Mouse (Mus musculus): ENCODE data around the gene Plekhh3.

Gene Plekhh3

DNA sequence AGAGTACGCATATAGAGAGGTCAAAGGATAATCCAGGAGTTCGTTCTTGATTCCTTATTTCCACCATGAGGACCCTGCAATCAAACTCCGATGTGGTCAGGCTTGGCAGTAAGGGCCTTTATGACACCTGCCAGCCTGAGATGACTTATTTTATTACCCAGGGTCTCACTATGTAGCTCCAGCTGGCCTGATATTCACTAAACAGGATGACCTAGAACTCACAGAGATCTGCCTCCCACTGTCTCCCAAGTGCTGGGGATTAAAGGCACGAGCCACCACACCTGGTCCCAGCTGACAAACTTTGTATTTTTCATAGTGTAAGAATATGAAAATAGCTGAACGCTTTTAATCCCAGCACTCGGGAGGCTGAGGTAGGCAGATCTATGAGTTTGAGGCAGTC lies 16.0 kb downstream of the Plekhh3 start:
- intact Hi-C loops (cut with DNase I): no loop called here

DNA sequence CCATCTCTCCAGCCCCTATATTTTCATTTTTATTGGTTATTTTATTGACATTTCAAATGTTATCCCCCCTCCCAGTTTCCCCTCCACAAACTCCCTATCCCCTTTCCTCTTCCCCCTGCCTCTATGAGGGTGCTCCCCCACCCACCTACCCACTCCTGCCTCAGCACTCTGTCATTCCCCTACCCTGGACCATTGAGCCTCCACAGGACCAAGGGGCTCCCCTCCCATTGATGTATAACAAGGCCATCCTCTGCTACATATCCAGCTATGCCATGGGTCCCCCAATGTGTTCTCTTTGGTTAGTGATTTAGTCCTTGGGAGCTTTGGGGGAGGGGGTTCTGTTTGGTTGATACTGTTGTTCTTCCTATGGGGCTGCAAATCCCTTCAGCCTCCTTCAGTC lies 16.5 kb downstream of the Plekhh3 start:
- intact Hi-C loops (cut with DNase I): no loop called here

- intact Hi-C loops (cut with DNase I): no loop called here
Measured at GRCm38 (mm10) chr11:101152825-101153224, 18.3 kb downstream of the Plekhh3 start.

DNA sequence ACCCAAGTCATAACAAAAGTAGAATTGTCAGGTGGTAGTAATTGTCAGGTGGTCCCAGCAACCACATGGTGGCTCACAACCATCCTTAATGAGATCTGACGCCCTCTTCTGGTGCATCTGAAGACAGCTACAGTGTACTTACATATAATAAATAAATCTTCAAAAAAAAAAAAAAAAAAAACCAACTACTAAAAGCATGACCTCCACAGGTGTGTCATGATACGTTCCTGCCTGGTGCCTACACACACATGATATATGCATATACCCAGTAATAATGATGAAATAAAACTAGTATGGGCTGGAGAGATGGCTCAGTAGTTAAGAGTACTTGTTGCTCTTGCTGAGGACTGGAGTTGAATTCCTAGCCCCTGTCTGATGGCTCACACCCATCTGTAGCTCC lies 20.1 kb downstream of the Plekhh3 start:
- intact Hi-C loops (cut with DNase I): no loop called here

DNA sequence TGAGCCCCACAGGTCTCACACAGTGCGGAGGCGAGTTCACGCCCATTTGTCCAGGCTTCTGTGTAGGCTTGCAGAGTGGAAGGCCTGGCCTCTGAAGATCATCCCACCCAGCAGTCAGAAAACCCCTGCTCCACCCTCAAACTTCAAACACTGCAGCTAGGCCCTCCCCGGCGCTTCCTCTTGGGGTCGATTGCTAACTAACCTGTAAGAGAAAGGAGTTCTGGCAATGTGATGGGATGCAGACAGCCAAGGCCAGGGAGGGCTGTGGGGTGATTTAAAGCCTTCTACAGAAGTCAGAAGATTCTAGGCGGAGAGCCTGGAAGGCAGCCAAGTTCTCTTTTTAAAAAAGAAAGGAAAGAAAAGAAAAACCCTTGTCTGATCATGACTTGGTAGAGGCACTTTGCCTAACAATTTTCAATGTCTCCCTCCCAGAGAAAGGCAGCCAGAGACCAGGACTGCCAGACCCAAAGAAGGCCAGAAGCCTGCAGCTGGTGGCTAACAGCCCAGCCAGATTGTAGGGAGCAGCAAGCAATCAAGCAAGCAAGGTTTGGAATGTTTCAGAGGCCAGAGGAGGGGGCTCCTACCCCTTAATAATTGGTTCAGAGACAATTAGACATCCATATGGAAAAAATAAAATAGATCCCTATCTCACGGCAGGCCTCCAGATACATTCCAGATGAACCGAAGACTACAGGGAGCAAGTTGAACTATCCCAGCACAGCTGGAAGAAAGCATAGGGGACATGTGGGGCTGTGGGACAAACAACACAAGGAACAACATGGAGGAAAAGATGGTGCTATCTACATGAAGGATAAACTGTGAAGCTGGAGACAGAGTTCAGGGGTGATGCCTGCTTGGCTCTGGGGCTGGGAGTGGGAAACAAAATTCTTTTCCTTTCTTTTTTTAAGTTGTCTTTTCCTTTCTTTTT lies 21.7 kb downstream of the Plekhh3 start:
- intact Hi-C loops (cut with DNase I): no loop called here

GRCm38 (mm10) chr11:101148751-101149150 lies 22.4 kb downstream of the Plekhh3 start:
- intact Hi-C loops (cut with DNase I): no loop called here

- intact Hi-C loops (cut with DNase I): no loop called here
Measured at GRCm38 (mm10) chr11:101146377-101146776, 24.8 kb downstream of the Plekhh3 start.

- intact Hi-C loops (cut with DNase I): no loop called here
Measured at GRCm38 (mm10) chr11:101143338-101144225, 27.6 kb downstream of the Plekhh3 start.

- intact Hi-C loops (cut with DNase I): no loop called here
Measured at GRCm38 (mm10) chr11:101142215-101142967, 28.8 kb downstream of the Plekhh3 start.

- intact Hi-C loops (cut with DNase I): no loop called here
Measured at GRCm38 (mm10) chr11:101141088-101141487, 30.1 kb downstream of the Plekhh3 start.

GRCm38 (mm10) chr11:101140164-101140819 lies 30.9 kb downstream of the Plekhh3 start:
- intact Hi-C loops (cut with DNase I): no loop called here

- intact Hi-C loops (cut with DNase I): loop anchor here (5.0 kb wide), 1 partner anchor 34 kb away; the partner anchor contains the start of genes Cntnap1 and Plekhh3
Measured at GRCm38 (mm10) chr11:101138536-101139181, 32.5 kb downstream of the Plekhh3 start.

DNA sequence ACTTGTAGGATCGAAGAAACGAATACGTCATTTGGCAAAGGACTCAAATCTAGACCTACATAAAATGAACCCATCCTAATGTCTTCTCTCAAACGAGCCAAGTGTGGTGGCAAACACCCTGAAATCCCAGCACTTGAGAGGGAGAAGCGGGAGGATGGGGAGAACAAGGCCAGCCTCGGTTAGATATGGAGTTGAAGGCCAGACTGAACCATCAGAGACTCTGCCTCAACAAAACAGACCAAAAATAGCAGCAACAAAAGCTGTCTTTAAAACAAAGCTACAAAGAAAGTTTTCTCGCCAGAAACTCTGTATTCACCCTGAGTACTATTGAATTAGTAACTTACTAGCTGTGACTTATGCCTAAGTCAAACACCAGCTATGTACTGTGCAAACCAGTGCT lies 34.2 kb downstream of the Plekhh3 start:
- intact Hi-C loops (cut with DNase I): loop anchor here (5.0 kb wide), 1 partner anchor 35 kb away; the partner anchor contains the start of genes Cntnap1 and Plekhh3

DNA sequence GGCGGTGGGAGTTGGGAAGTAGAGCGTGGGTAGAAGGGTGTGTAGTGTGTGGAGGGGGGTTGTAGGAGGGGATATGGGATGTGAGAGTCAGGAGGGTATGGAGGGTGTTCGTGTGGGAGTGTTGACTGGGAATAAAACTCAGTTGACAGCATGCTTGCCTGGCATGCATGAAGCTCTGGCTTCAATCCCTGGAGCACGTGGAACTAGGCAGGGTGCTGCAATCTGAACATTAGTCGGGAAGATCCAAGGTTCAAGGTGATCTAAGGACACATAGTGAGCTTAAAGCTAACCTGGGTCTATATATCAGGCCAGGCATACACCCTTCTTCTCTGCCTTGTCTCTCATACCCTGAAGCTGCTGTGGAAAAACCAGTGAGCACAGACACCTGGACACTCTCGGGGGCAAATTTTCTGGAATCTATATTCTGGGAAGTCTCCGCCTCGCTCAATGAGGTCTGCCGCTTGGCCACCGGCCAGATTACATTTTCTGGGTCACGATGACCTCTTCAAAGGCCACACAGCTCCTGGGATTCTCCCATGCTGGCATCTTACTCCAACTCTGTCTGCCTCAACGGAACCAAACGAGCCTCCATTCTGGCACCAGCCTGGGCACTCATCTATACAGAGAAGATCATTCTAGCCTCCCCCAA lies 36.8 kb downstream of the Plekhh3 start:
- intact Hi-C loops (cut with DNase I): no loop called here

DNA sequence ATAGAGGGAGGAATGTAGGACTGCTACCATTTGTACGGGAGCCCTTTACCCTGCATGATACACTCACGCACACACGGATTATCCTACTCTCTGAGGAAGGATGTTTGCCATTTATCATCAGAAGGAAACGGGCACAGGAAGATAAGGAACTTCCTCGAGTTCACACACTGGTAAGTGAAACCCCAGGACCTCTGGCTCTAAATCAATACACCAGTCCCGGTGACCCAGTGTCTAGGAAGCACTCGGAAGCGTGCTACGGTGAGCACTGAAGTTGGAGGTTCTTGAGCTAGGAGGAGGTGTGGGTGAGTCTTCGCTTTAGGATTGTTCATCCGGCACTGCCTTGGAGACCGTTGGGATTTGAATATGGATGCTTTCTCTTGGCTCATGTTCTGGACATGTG lies 38.1 kb downstream of the Plekhh3 start:
- intact Hi-C loops (cut with DNase I): no loop called here

GRCm38 (mm10) chr11:101131701-101132100 lies 39.5 kb downstream of the Plekhh3 start:
- intact Hi-C loops (cut with DNase I): no loop called here

DNA sequence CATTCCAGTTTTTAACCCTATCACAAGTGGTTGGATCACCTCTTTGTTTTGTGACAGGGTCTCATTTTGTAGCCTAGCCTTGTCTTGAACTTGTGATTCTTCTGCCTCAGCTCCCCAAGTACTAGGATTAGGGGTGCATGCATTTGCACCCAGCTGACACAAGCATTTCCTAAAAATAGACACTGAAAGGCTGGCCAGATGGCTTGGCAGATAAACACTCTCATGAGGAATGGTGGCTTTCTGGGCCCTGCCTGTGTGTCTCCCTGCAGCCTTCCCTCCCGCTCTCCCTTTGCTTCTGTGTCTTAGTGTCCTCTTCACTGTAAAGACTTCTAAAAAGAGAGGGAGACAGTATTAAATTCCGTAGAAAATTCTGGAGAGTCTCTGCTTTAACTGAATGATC lies 40.0 kb downstream of the Plekhh3 start:
- intact Hi-C loops (cut with DNase I): no loop called here

- intact Hi-C loops (cut with DNase I): no loop called here
Measured at GRCm38 (mm10) chr11:101130056-101130756, 40.9 kb downstream of the Plekhh3 start.

DNA sequence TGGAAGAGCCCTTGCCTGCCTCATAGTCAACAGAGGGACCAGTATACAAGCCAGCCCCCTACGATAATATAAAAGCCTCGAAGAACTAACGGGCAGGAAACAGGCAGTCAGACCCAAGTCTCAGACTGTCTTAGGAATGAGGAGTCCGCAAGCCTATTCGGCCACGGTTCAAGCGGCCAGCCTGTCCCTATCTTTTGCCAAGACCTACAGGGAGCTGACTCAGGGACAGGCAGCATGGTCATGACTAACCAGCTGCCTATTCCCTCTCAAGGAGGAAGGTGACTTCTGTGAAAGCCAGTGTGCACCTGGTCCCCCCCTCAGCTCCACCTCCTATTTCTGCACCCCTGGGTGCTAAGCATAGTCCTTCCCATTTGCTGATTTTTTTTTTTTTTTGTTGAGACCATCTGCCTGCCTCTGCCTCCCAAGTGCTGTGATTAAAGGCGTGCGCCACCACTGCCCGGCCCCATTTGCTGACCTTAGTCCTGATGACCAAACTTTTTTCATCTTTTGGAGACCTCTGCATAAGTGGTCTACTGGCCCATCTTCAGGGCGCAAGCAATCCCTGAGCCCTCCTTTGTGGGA lies 42.1 kb downstream of the Plekhh3 start:
- intact Hi-C loops (cut with DNase I): no loop called here
